ENCODE assay signal across 8 mouse cellular contexts in the genomic region with DNA sequence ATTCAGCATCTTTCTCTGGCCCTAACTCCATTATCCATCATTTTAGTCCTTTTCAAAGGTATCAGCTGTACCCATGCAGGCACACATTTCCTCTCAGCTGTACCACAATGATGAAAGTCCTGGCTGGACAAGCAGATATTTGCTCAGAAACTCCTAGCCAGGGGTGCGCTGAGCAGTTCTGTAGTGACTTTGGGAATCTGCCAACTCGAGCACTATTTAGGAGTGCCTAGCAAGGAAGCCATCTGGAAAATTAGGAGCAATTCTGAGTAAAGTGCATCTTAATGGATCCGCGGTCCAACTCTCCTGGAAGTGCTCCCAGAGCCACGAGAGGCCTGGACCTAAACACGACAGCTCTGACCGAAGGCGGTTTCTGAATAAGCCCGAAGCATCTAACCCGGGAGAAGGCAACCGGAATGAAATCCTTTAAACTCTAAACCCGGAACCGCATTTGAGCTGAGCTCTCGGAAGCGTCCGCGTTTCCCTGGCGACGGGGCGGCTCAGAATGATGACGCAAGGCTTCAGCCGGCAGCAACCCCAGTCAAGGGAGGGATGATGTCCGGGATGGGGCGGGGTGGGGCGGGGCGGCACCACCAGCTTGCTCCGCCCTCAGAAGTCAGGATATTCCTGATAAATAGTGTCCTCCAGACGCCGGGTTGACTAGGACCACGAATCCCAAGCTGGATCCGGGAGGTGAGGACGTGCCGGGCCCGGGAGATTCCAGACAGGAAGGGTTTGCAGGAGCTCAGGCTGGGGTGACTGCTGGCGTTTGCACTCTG. TPM values are rescaled to one million over a fixed set of nuclear protein-coding genes. Genes with fewer than 3 reads are reported as not detected.
DNase-seq lines count a peak whose midpoint lies in the region; ATAC-seq lines count a peak whose summit lies in the region.

A gene (plus strand): TSS at position 596 of the 776 bp plus-strand sequence.

- no peaks in the 10 kb centered on the region for H3K27me3 ChIP-seq in hindbrain, embryonic 12.5 days

- peaks cover 1% of the 10 kb centered on the region; the same call in 1 of the 2 replicates for H3K36me3 ChIP-seq in hindbrain, embryonic 12.5 days

- H3K4me3 ChIP-seq in hindbrain, embryonic 12.5 days, result peak within 1 kb of the TSS; percentile 60

- no peaks in the 10 kb centered on the region for H3K9me3 ChIP-seq in hindbrain, embryonic 12.5 days (replicated peaks)

- peak within 1 kb of the TSS; percentile 67 for H3K9ac ChIP-seq in hindbrain, embryonic 12.5 days

- WGBS in hindbrain, embryonic 12.5 days, result 1% methylated on average over 35 of the region's 35 CpGs

- DNase-seq in Muller cell, postnatal 12 days (ENCODE audit: inconsistent ontology term), result peak; percentile 96
- DNase-seq in cerebellum, adult 9-11 months, result peak; percentile 97
- DNase-seq in frontal cortex, postnatal 10 days (ENCODE audit: low spot score in 2 of 2), result peak; percentile 91 to 97
- DNase-seq in layer of hippocampus, postnatal 14 days (ENCODE audit: low spot score in 2 of 2), result peak; percentile 94 to 98
- peak; percentile 96 for DNase-seq in lung, postnatal 14 days
- DNase-seq in retina, adult 2 months (ENCODE audit: low read depth, low spot score), result peak; percentile 96
- peak; percentile 91 to 92 for DNase-seq in thymus, postnatal 36 days

- peak within 1 kb of the TSS; percentile 78 for H3K4me2 ChIP-seq in hindbrain, embryonic 12.5 days (replicated peaks)

- peaks cover 13% of the 10 kb centered on the region for H3K4me1 ChIP-seq in hindbrain, embryonic 12.5 days

- ATAC-seq in hindbrain, embryonic 12.5 days (ENCODE audit: low FRiP score), result peak; percentile 94

- peak within 1 kb of the TSS; percentile 13; the same call in 1 of the 2 replicates for H3K27ac ChIP-seq in hindbrain, embryonic 12.5 days

RNA-seq across cellular contexts. Expression of the gene that starts here (rescaled TPM):
- 16.3 and 19.7 TPM in 2 replicates for polyA plus RNA-seq in hindbrain, embryonic 12.5 days (2016; fragmentation: Nextera tagmentation; extraction: Ambion mirVana)
- total RNA-seq in layer of hippocampus, postnatal 14 days (2021), result 10 to 100 TPM; 25.7 to 30.2 TPM

Comparison
In these comparisons a context has a peak if more than half of its experiments do, and no peak if none do; other contexts are left out.
1. Peak in every context shown above with its lines: DNase-seq, ATAC-seq, H3K4me3 ChIP-seq and H3K27ac ChIP-seq.